Mouse (Mus musculus): ENCODE results near the gene Wdr26. TPM values are rescaled to one million over a fixed set of nuclear protein-coding genes. Genes with fewer than 3 reads are reported as not detected.

Wdr26 gene
- total and polyA plus RNA-seq, 3 experiments: 56.7 to 140 (median 113) TPM

DNA sequence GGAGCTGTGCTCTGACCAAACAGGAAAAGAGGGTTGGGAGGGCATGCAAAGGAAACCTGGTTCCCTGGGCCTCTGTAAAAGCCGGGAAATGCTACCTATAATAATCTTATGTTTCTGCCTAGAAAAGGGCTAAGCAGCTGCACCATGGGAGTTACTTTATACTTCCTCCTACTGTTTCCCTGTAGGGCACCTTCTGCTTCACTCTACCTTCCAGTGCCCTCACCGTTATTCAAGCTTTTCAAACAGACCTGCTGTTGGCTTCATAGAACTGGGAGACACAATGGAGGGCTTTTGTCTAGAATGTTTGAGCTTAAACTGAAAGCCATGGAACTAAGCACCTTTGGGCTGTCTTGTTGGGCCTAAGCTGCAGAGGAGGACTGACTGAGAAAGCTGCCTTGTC lies 44.0 kb downstream of the Wdr26 start:
- DNase-seq: no peak

DNA sequence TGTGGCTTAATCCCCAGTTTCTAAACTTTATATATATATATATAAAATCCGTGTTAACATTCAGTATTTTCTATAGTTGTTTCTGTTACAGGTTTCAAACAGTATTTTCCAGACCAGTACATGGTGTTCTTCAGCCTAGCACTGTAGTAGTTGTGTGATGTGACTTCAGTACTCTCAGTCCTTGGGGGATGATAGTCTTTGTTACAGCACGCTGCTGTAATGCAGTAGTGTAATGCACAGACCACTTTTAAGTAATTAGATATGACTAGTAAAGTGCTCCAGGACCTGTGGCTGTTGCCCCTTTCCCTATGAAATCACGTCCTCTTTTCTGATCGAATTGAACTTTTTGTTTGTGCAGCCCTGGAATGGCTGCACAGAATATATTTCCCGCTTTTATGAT lies 60.3 kb downstream of the Wdr26 start:
- DNase-seq: no peak

DNA sequence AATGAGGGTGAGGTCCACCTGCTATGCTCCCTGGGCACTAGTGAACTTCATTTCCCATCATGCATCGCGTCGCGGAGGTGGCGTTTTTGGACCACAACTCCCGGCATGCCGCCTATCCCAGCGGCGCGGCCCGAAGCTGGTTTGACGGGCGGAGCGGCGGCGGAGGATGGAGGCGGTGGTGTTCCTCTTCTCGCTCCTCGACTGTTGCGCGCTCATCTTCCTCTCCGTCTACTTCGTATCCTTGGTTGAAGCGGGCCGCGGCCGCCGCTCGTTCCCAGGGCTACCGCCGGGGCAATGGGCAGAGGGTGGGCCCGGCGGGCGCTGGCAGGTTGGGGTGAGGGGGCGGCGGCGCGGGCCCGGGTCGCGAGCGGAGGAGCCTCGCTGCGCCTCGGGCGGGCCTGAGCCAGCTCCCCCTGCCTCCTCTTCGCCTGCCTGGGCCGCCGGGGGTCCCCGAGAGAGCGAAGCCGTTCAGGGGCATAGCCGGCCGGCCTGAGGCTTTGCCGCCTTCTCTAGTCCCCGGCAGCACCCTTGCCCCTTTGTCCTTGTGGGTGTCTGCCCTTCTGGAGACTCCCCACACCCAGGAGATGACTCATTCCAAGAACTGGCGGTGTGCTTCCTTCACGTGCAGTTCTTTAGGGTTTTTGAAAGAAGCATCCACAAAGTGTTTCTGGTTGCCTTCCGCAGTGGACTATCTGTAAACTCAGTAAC lies 60.8 kb downstream of the Wdr26 start:
- peak; percentile 93 for DNase-seq

DNA sequence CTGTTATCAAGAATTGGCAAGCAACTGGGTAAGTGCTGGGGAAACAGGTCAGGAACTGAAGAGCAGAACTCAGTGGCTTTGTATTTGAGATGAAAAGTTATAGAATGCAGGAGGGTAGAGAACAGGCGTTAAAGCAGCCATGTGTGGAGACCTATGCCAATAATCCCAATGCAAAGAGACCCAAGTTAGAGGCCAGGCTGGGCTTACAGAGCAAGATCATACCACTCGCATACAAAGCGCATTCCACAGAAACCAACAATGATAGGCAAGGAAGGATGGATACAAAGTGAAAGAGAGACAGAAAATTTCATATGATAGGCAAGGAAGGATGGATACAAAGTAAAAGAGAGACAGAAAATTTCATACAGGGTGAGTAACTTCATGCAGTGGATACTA lies 61.4 kb downstream of the Wdr26 start:
- DNase-seq: no peak

DNA sequence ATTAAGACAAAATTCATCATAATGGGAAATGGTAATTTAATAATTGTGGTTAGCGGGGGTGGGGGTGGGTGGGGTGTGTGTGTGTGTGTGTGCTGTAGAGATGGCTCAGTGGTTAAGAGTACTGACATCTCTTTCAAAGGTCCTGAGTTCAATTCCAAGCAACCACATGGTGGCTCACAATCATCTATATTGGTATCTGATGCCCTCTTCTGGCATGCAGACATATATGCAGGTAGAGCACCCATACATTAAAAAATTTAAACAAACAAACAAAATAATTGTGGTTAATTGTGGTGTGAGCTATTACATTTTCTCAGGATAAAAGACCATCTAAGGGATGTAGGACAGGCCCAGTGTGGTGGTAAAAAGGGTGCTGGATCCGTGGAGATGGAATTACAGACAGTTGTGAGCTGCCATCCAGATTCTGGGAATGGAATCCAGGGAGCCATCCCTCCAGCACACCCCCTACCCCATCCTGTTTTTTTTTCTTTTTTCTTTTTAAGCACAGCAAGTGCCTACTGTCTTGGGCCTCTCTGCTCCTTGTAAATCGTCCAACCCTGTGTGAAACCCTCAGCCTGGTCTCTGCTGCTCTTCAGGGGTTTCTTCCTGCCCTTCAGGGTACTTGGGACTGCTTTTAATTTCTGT lies 62.3 kb downstream of the Wdr26 start:
- no peak for DNase-seq

DNA sequence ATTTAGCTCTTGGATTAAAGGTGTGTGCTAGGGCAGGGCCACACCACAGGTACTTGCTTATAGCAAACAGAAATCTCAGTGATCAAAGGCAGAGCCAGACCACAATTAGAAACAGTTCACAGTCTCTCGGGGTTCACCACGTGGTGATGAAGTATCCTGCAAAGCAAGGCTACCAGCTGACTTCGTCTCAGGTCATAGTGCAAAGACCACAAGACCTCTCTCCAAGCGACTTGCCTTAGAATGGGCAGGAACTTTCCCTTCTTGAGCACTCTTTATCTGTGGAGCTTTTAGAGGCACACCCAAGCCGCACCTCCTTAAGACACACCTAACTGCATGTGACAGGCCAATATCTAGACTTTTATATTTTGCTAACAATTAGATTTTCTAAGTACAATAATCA lies 63.3 kb downstream of the Wdr26 start:
- DNase-seq: no peak

DNA sequence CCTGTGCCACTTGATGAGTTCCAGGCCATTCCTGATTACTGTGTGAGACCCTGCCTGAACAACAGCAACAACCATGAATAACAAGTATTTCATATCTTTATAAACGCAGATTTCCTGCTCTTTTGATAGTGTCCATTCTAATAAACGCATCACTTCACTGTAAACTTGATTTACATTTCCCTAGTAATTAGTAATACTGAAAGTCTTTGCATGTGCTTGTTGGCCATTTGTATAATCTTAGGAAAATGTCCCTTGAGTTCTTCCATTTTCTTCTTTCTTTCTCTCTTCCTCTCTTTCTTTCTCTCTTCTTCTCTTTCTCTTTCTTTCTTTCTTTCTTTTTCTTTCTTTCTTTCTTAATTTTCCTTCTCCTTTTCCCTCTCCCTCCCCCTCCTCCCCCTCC lies 65.6 kb downstream of the Wdr26 start:
- no peak for DNase-seq

DNA sequence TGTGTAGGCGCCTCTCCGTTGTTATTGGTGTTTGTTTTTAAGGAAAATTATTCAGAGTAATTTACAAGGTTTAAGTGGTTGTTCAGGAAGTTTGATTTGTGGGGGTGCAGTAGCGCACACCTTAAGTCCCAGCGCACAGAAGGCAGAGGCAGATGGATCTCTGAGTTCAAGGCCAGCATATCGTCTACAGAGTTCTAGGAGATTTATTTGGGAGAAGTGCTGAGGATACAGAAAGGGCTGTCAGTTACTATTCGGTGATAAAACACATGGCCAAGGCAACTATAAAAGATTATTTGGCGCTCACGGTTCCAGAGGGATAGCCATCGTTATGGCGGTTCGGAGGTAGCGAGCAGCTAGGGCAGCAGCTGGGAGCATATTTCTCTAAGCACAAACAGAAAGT lies 66.8 kb downstream of the Wdr26 start:
- peak; percentile 14 for DNase-seq

DNA sequence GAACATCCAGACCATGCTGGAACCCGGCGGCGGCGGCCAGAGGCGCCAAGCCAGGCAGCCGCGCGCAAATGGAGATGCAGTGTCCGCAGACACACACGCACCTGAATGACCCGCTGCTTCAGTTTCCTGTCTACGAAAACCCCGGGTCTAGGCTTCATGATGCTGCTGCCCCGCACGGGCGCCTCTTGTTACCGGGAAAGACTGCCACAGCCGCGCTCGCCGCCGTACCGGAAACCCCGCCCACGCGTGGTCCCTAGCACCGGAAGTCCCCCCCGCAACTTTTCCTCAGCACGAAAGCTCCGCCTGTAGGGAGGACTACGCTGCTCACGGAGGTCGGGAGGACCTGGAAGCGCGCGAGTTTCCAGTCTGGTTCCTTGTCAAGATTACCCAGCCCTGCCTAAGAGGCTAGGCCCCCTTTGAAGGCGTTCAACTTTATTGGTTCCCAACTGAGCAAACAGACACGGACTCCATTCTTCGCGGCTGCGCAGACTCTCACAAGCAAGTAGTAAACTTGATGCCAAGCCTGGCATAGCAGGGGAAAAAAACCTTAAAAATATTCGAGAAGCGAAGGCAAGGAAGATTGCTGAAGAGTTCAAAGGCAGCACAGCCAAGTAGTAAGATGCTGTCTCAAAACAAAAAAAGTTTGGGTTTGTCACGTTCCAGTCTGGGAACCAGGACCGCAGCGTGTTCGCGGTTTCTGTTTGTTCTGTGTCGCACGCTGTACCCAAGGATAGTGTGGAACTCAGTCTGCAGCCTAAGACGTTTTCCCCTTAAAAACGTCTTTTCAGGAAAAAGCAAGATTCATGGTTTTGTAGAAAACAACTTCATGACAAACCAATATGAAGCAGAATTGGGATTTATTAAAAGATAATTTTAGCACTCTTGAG lies 67.6 kb downstream of the Wdr26 start, which contains the start of the genes Nvl and Cnih4:
Gene Nvl (minus strand): TSS at position 255 of the 887 bp plus-strand sequence.
Gene Cnih4 (plus strand): TSS at position 744 of the 887 bp plus-strand sequence.
- DNase-seq: peak; percentile 95

DNA sequence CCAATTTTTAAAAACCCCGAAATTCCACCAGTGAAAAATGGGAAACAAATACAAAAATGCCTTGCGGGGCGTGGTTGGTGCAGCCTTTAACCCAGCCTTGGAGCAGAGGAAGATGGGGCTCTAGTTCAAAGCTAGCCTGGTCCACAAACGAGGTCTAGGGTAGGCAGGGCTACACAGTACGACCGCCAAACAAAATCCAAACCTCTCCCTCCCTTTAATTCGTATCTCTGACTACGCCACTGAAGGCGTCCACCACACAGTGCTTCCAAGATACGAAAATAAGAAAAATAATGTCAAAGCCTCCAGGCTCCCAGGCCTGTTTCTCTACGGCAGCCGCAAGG lies 68.2 kb downstream of the Wdr26 start:
- no peak for DNase-seq

DNA sequence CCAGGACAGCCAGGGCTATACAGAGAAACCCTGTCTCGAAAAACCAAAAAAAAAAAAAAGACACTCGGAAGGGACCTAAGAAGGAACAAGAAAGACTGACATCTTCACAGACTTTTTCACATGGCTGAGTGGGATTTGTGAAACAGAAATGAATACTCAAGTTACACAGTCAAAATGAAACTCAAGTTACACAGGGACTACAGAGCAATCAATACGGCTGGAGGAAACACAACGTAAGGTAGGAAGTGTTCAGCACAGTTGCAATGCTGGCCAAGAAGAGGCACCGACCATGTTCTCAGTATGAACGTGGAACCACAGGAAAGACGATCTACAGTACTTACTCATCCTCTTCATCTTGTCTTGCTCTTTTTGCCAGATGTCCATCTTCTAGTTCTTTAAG lies 73.1 kb downstream of the Wdr26 start:
- no peak for DNase-seq

DNA sequence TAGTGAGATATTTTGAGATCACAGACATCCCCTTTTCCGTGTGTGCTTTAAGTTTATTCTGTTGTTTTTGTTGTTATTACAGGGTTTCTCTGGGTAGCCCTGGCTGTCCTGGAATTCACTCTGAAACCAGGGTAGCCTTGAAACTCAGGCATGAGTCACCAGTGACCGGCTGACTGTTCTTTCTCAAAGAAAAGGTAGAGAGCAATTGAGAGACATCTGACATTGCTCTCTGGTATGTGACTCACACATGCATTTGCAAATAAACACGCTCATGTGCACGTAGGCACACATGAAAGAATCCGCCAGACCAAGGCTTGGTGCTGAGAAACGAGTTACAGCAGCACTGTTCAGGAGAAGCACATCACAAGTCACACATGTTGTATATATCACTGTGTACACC lies 79.9 kb downstream of the Wdr26 start:
- peak; percentile 87 for DNase-seq

DNA sequence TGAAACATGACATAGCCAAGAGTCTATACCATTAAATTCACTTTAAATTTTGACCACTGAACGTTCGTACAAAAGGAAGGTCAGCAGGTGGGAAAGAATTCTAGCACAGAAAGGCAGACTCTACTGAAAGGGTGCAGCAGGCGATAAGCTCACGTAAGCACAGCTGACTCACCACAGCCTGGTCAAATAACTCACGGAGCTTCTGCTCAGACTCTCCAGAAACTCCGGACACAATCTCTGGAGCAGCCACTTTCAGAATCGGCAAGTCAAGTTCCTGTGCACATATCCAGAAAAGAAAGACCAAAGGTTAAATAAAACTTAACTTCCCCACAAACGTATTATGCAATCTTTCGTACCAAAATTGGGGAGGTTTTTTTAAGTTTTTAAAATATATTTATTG lies 85.0 kb downstream of the Wdr26 start:
- DNase-seq: peak; percentile 48

DNA sequence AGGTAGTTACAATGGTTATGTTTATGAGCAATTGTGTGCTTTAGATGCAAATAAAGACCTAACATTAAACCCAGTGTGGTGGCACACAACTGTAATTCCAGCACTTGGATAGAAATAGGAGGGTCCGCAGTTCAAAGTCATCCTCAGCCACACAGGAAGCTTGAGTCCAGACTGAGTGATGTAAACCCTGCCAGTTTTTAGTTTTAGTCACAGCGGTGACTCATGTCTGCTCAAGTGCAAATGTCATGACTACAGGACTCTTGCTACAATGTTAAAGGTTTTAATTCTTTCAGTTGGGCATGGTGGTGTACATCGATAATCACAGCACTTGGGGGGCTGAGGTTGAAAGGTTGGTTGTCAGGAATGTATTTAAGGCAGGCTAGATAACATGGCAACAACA lies 85.9 kb downstream of the Wdr26 start:
- peak; percentile 64 for DNase-seq

DNA sequence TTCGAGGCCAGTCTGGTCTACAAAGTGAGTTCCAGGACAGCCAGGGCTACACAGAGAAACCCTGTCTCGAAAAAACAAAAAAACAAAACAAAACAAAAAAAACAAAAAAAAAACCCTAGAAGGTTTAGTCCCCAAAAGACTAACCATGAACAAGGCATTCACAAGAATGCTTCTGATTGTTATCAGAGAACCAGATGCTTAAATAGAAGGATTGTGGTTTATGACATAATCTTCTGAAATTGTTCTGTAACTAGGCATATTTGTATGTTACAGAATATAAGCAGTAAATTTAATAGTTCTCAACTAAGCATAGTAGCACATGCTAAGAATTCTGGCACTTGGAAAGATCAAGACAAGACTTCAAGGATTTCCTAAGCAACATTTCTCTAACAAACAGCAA lies 87.7 kb downstream of the Wdr26 start:
- DNase-seq: no peak

Other genes with a start within 250 kb of the Wdr26 start
- gene Ephx1, start 191.1 kb downstream of the Wdr26 start, total RNA-seq (2021): 100 to 1,000 TPM; 209 to 314 TPM
- gene Ephx1, start 191.1 kb downstream of the Wdr26 start, polyA plus RNA-seq (2012; rRNA removed): 112 and 140 TPM in 2 replicates
- not detected for gene 9130409I23Rik, start 160.8 kb downstream of the Wdr26 start, total RNA-seq (2021)
- gene 9130409I23Rik, start 160.8 kb downstream of the Wdr26 start, polyA plus RNA-seq (2012; rRNA removed): not detected in 2 replicates
- 10 to 100 TPM; 15.3 to 16.6 TPM for gene Nvl, start 67.8 kb downstream of the Wdr26 start, total RNA-seq (2021)
- 6.3 and 7.0 TPM in 2 replicates for gene Nvl, start 67.8 kb downstream of the Wdr26 start, polyA plus RNA-seq (2012; rRNA removed)
- 10 to 100 TPM; 69.0 to 71.5 TPM for gene Cnih4, start 67.3 kb downstream of the Wdr26 start, total RNA-seq (2021)
- 6.0 and 9.2 TPM in 2 replicates for gene Cnih4, start 67.3 kb downstream of the Wdr26 start, polyA plus RNA-seq (2012; rRNA removed)
- gene Cnih3, start 140.6 kb upstream of the Wdr26 start, total RNA-seq (2021): not detected
- 0.03 TPM in 1 of 2 replicates, not detected in the other for gene Cnih3, start 140.6 kb upstream of the Wdr26 start, polyA plus RNA-seq (2012; rRNA removed)

All from adrenal gland, adult 2 months (tissue).